Mouse (Mus musculus) layer of hippocampus, adult 2 months (tissue): ENCODE measurements around the gene Olfr806. TPM values are rescaled to one million over a fixed set of nuclear protein-coding genes. Genes with fewer than 3 reads are reported as not detected.

ENCODE experiments used
- DNase-seq, 2 experiments: peaks; one replicate each; pipeline ENCODE4 v3.0.0; 2022; ENCODE audit warnings: low spot score in 2 of 2
- H3K27ac ChIP-seq: fragments of 200-600 bp; 2 replicates; pipeline ENCODE4 v1.8.1; 2022
- H3K4me3 ChIP-seq: fragments of 200-600 bp; 2 replicates; pipeline ENCODE4 v1.8.1; 2022; ENCODE audit warnings: mild to moderate bottlenecking
- CTCF ChIP-seq: fragments of 200-600 bp; conservative IDR thresholded peaks from 2 replicates; pipeline ENCODE4 v1.8.1; 2022; ENCODE audit warnings: antibody characterized with exemption, mild to moderate bottlenecking, moderate library complexity
- long read RNA-seq, 2 experiments: library from polyadenylated mRNA; stranded (forward); transcript quantifications; one replicate each; pipeline ENCODE4 v2.0.0; 2021; ENCODE audit warnings: borderline mapping rate in 2 of 2
- microRNA-seq, 2 experiments: library from miRNA; unstranded; fragments of <30 nt; microRNA quantifications; one replicate each; pipeline ENCODE4 v1.2.0; 2021
- total RNA-seq, 2 experiments: library from RNA; stranded (reverse); gene quantifications; 2 replicates each; pipeline ENCODE4 v1.2.3; 2021

The Olfr806 gene
- not detected for total RNA-seq
- long read RNA-seq, experiment 1: 0 reads
- long read RNA-seq, experiment 2: 0 reads

DNA sequence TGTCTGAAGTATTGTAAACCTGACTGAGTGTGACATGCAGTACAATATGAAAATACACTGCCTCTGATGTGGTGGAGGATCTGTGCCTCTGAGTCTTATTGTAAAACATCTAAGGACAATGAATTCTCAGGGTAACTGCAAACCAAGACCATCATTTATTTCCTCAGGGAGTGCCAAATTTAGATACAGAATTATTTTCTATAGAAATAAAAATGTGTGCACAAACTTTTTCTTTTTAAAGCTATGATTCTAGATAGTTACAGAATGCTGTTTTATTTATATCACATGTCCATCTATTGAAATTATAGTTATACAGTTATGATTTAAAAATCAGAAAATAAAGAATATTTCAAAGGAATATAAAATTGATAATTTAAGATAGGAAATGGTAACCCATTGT, at the start of gene Olfr806:
Gene Olfr806 (minus strand): TSS at position 101 of the 400 bp plus-strand sequence.
- H3K4me3 ChIP-seq: no peak within 1 kb of the TSS
- no peak for TF ChIP-seq CTCF
- no peak for DNase-seq
- no peak within 1 kb of the TSS for H3K27ac ChIP-seq

DNA sequence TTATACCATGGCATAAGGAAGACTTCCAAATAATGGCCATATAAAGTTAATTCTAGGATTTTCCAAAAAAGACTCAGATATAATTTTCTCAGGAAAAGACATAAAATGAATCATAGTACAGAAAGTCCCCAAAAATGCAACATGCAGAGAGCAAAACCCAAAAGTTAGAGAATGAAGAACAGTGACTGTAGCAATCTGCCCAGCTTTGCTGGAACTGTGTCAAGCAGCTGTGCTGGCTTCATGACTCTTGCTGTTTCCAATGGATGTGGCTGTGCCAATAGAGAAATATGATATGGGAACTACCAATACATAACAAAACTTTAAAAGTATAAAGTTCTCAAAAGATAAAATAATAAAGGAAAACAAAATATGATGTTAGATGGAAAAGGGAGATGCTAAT, 36.4 kb upstream of the Olfr806 start:
- Histone ChIP-seq H3K27ac (no peak overlapping the region), H3K4me3 (no peak overlapping the region)
- DNase-seq: no peak
- TF ChIP-seq CTCF: no peak

DNA sequence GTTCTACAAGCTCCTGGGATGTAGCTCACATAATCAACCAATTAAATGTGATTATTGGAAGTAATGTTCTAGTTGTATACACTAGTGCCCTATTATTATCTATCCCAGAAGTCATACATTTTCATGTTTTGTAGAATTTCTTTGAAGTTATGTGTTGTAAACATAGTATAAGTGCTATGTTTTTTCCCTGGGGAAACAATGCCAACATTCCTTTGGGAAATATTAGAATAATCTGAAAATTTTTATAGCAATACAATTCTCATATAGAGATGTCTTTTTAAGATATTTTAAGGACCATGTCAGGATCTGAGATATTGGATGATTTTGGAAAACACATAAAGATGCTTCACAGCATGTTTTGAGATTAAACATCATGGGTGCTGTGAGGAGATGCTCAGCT, 32.6 kb upstream of the Olfr806 start, which contains the start of gene Olfr809:
Gene Olfr809 (plus strand): TSS at position 301 of the 400 bp plus-strand sequence.
- H3K27ac ChIP-seq: no peak within 1 kb of the TSS
- DNase-seq: no peak
- no peak within 1 kb of the TSS for H3K4me3 ChIP-seq
- no peak for TF ChIP-seq CTCF

GRCm38 (mm10) chr10:129765182-129765581, 23.5 kb upstream of the Olfr806 start, which contains the start of gene Olfr808:
Gene Olfr808, plus strand, starts transcription at chr10:129765482.
- no peak for DNase-seq
- Histone ChIP-seq H3K27ac (no peak within 1 kb of the TSS), H3K4me3 (no peak within 1 kb of the TSS)
- TF ChIP-seq CTCF: no peak

DNA sequence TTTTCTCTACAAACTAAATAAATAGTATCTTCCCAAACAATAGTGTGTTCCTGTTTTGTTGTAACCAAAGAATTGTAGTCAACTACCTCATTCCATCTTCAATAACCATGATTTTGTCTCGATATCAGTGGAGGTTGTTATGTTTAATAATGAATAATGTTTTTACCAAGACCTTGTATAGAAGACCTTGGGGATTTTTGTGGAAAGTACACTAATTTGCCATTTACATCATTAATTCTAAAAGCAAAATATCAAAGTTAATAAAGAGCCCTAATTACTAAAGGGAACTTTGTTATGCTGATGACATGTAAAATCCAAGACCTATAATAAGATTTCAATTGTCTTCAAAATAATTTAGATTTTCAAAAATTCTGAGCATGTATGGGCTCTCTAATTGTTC, 16.0 kb upstream of the Olfr806 start, which contains the start of gene Olfr807:
Gene Olfr807 (minus strand): TSS at position 101 of the 400 bp plus-strand sequence.
- no peak within 1 kb of the TSS for H3K27ac ChIP-seq
- TF ChIP-seq CTCF: no peak
- H3K4me3 ChIP-seq: no peak within 1 kb of the TSS
- DNase-seq: no peak

DNA sequence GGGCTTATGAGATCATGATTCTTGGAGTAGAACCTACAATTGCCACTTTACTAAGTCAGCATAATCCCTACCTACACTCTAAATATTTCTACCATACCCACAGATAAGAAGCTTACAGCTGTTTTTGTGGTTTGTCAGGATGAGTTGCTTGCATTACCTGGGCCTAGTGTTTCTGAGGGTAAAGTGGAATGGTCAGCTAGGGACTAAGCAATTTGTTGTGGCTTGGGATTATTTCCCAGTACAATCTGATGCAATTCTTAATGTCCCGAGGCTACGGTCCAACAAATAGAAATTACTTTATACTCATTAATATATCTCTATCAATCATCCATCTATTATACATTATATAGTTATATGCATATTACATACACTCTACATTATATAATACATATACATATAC, 12.4 kb downstream of the Olfr806 start, which contains the start of gene Olfr805:
Gene Olfr805 (minus strand): TSS at position 101 of the 400 bp plus-strand sequence.
- no peak within 1 kb of the TSS for H3K27ac ChIP-seq
- no peak within 1 kb of the TSS for H3K4me3 ChIP-seq
- DNase-seq: no peak
- TF ChIP-seq CTCF: no peak

DNA sequence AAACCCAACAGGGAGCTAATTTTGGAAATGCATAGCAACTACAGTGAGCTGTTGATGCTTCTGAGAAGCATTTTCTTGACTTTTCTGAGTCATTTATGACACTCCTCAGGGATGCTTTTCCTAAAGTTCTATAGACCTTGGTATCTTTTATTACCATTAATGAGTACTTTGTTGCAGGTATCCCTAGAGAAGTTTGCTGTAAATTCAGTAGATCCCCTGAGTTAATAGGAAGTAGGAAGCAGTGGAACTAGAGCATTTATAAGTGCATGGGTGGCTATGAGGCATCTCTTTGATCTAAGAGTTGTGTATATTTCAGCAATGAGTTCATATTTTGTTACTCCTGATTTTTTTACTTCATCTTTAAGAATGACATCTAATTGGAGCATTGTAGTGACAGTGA, 38.8 kb downstream of the Olfr806 start, which contains the start of gene Olfr804:
Gene Olfr804 (plus strand): TSS at position 301 of the 400 bp plus-strand sequence.
- no peak within 1 kb of the TSS for H3K4me3 ChIP-seq

DNA sequence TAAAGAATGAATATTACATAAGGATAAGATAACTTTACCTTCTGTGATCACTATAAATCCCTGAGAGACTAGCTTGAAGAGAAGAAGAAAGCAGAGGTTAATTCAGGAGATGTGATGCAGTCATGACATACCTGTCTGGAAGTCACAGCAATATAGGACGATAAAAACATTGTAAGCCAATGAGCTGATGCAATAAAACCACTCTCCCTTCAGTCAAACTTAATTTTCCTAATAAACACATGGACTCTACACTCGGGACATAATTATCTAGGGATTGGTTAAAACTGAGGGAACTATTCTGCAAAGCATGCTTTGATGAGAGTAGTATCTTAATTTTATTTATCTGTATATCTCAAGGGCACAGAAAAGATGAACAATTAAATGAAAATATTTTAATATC, 47.5 kb downstream of the Olfr806 start, which contains the start of gene Olfr803:
Gene Olfr803 (minus strand): TSS at position 101 of the 400 bp plus-strand sequence.
- no peak for DNase-seq
- H3K4me3 ChIP-seq: no peak within 1 kb of the TSS
- no peak for TF ChIP-seq CTCF
- H3K27ac ChIP-seq: no peak within 1 kb of the TSS

More for the DNA sequence above, 38.8 kb downstream of the Olfr806 start, which contains the start of gene Olfr804:
- no peak within 1 kb of the TSS for H3K27ac ChIP-seq
- TF ChIP-seq CTCF: no peak
- no peak for DNase-seq

DNA sequence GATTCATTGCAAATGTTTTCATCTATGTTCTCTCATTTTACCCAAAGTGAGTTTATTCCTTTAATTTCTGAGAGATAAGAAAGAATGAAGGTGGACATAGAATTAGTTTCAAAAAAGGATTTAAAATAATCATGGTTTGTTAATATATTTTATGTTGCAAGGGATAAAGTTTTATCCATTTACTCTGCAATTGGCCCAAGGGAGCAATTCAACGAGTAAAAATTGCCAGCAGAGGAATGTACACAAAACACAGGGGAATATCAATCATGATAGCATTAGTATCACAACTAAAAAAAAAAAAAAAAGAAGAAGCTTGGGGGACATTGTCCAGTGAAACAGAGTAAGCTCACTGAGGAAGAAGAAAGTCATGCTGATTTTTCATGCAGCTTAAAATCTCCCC, 53.7 kb downstream of the Olfr806 start, which contains the start of gene Olfr802:
Gene Olfr802 (minus strand): TSS at position 101 of the 400 bp plus-strand sequence.
- no peak for DNase-seq
- Histone ChIP-seq H3K4me3 (no peak within 1 kb of the TSS), H3K27ac (no peak within 1 kb of the TSS)
- no peak for TF ChIP-seq CTCF

Small RNAs within 50 kb of the gene (microRNA-seq; reads per million reads assigned to microRNA genes)
- gene Gm24485: 0 reads per million in 2 experiments

Other genes with a start within 250 kb of the Olfr806 start
- not detected for gene Olfr790, start 243.4 kb downstream of the Olfr806 start, total RNA-seq
- not detected for gene Olfr791, start 220.1 kb downstream of the Olfr806 start, total RNA-seq
- gene Olfr792, start 202.8 kb downstream of the Olfr806 start, total RNA-seq: not detected
- not detected for gene Olfr794, start 174.3 kb downstream of the Olfr806 start, total RNA-seq
- gene Olfr796, start 129.4 kb downstream of the Olfr806 start, total RNA-seq: not detected
- not detected for gene Olfr798, start 114.0 kb downstream of the Olfr806 start, total RNA-seq
- not detected for gene Olfr799, start 104.4 kb downstream of the Olfr806 start, total RNA-seq
- not detected for gene Olfr800, start 84.2 kb downstream of the Olfr806 start, total RNA-seq
- not detected for gene Olfr801, start 68.1 kb downstream of the Olfr806 start, total RNA-seq
- not detected for gene Olfr802, start 53.8 kb downstream of the Olfr806 start, total RNA-seq
- not detected for gene Olfr803, start 47.6 kb downstream of the Olfr806 start, total RNA-seq
- gene Olfr804, start 38.7 kb downstream of the Olfr806 start, total RNA-seq: not detected
- gene Olfr805, start 12.5 kb downstream of the Olfr806 start, total RNA-seq: not detected
- gene Olfr807, start 15.9 kb upstream of the Olfr806 start, total RNA-seq: not detected
- gene Olfr808, start 23.6 kb upstream of the Olfr806 start, total RNA-seq: not detected
- gene Olfr809, start 32.7 kb upstream of the Olfr806 start, total RNA-seq: not detected
- gene Olfr810, start 53.0 kb upstream of the Olfr806 start, total RNA-seq: not detected
- gene Olfr811, start 62.5 kb upstream of the Olfr806 start, total RNA-seq: not detected
- not detected for gene Olfr812, start 104.2 kb upstream of the Olfr806 start, total RNA-seq
- gene Olfr813, start 113.4 kb upstream of the Olfr806 start, total RNA-seq: not detected
- gene Olfr814, start 137.9 kb upstream of the Olfr806 start, total RNA-seq: not detected
- not detected for gene Olfr815, start 163.9 kb upstream of the Olfr806 start, total RNA-seq
- not detected for gene Olfr816, start 173.7 kb upstream of the Olfr806 start, total RNA-seq
- not detected for gene Olfr818, start 207.2 kb upstream of the Olfr806 start, total RNA-seq
- gene Olfr819, start 225.3 kb upstream of the Olfr806 start, total RNA-seq: not detected
- not detected for gene Olfr247, start 234.2 kb upstream of the Olfr806 start, total RNA-seq
- not detected for gene Gm10310, start 243.1 kb upstream of the Olfr806 start, total RNA-seq